In the genomic region with DNA sequence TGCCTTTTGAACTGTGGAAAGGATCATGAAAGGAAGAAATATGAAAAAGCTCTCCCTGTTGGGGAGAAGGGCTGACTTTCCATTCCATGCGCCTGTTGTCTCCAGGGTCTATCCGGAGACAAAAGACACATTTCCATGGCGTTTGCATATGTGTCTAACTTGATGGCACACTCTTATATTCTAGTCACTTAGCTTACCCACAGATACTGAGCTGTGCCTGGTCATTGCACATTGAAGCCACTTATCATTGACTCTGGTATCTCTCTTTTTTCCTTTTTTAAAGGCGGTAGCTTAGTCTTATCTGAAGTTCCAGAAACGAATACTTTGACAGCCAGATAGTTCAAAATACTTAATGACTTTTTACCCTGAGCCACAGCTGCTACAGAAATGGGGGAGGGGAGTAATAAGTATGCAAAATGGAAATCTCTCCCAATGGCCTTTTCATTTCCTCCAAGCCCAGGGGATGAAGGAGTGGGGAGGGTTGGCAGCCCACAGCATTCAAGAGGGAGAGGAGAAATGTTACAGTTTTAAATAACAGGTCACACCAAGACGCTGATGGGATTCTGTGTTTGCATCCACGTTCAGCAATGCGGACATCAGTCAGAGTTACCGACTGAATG, we compare ENCODE assay signal across 26 mouse cellular contexts.
A peak's percentile ranks its signal among the peaks of the same experiment; 100 is the strongest.
DNase-seq lines count a peak whose midpoint lies in the region; ATAC-seq and TF ChIP-seq lines count a peak whose summit lies in the region.
"Had no signal": no experiment of that assay in that cellular context is flagged by ENCODE, and none has a peak within 500 bp of the region (broad histone marks: within the 10 kb centered on the region; RNA-seq: fewer than 3 reads in every experiment).

No protein-coding gene starts in this region.

- ATAC-seq in kidney, postnatal 0 days (replicated peaks; ENCODE audit: low FRiP score, low read depth): no peak
- peak; percentile 54; the same call in 1 of the 2 replicates for ATAC-seq in midbrain, embryonic 12.5 days (ENCODE audit: low FRiP score, low read depth)
- no peak; the same call in 1 of the 2 replicates for ATAC-seq in midbrain, embryonic 15.5 days (replicated peaks)
- peak; percentile 19; the same call in 1 of the 2 replicates for ATAC-seq in hindbrain, embryonic 13.5 days (ENCODE audit: low FRiP score)
- ATAC-seq in megakaryocyte progenitor cell, adult 5-6 weeks (replicated peaks; ENCODE audit: poor library complexity): 0 out of 2 replicates have a peak, but pooled peaks have one; percentile 26
- ATAC-seq: CD4-positive, CD25-positive, alpha-beta regulatory T cell, adult 4 months; forebrain, embryonic 16.5 days; intestine, postnatal 0 days had no signal

- no peak overlapping the region for H3K9ac ChIP-seq in kidney, postnatal 0 days (ENCODE audit: low read depth, low read length)
- H3K9ac ChIP-seq in midbrain, embryonic 12.5 days (replicated peaks): no peak overlapping the region
- H3K9ac ChIP-seq in midbrain, embryonic 15.5 days: no peak overlapping the region
- no peak overlapping the region for H3K9ac ChIP-seq in hindbrain, embryonic 13.5 days
- H3K9ac ChIP-seq: heart, embryonic 12.5 days; neural tube, embryonic 13.5 days had no signal

- H3K4me3 ChIP-seq in kidney, postnatal 0 days (replicated peaks; ENCODE audit: low read depth, low read length): no peak overlapping the region
- no peak overlapping the region for H3K4me3 ChIP-seq in midbrain, embryonic 12.5 days
- H3K4me3 ChIP-seq in midbrain, embryonic 15.5 days: no peak overlapping the region
- H3K4me3 ChIP-seq in hindbrain, embryonic 13.5 days: no peak overlapping the region
- H3K4me3 ChIP-seq: heart, embryonic 12.5 days; megakaryocyte, embryonic 14.5 days; myocyte; neural tube, embryonic 13.5 days had no signal

- no peak overlapping the region for H3K27ac ChIP-seq in kidney, postnatal 0 days
- peak overlapping the region; percentile 49 for H3K27ac ChIP-seq in midbrain, embryonic 12.5 days (replicated peaks)
- no peak overlapping the region; the same call in 1 of the 2 replicates for H3K27ac ChIP-seq in midbrain, embryonic 15.5 days
- H3K27ac ChIP-seq in hindbrain, embryonic 13.5 days: peak overlapping the region; percentile 31; the same call in 1 of the 2 replicates
- H3K27ac ChIP-seq: neural tube, embryonic 13.5 days had no signal

- H3K36me3 ChIP-seq in kidney, postnatal 0 days (ENCODE audit: insufficient read depth, low read length): no peaks in the 10 kb centered on the region
- H3K36me3 ChIP-seq in midbrain, embryonic 12.5 days: no peaks in the 10 kb centered on the region
- H3K36me3 ChIP-seq in midbrain, embryonic 15.5 days (replicated peaks): no peaks in the 10 kb centered on the region
- H3K36me3 ChIP-seq in hindbrain, embryonic 13.5 days: no peaks in the 10 kb centered on the region
- H3K36me3 ChIP-seq: heart, embryonic 12.5 days; neural tube, embryonic 13.5 days had no signal

- peak; percentile 44 for DNase-seq in kidney, postnatal 0 days (ENCODE audit: low spot score)
- DNase-seq in kidney, adult 8-10 months: no peak
- no peak for DNase-seq in urinary bladder, postnatal 25 days (ENCODE audit: low spot score)
- no peak for DNase-seq in layer of hippocampus, adult 11-12 months (ENCODE audit: low spot score)
- DNase-seq: adrenal gland, postnatal 36 days; cerebellum, adult 11 months; cerebellum, adult 9-11 months; gastrocnemius, postnatal 14 days; heart, adult 11 months; heart, postnatal 10 days; lung, adult 18-20 months; retina, postnatal 1 day; right cerebral cortex, postnatal 25 days; spleen, adult 18-20 months; thymus, postnatal 14 days had no signal

- H3K4me1 ChIP-seq in kidney, postnatal 0 days (replicated peaks; ENCODE audit: insufficient read depth, low read length): no peaks in the 10 kb centered on the region
- H3K4me1 ChIP-seq in midbrain, embryonic 12.5 days: peaks cover 21% of the 10 kb centered on the region; the same call in 1 of the 2 replicates
- peaks cover 31% of the 10 kb centered on the region for H3K4me1 ChIP-seq in midbrain, embryonic 15.5 days
- peaks cover 39% of the 10 kb centered on the region for H3K4me1 ChIP-seq in hindbrain, embryonic 13.5 days (replicated peaks)
- H3K4me1 ChIP-seq: megakaryocyte, embryonic 14.5 days had no signal

- WGBS in kidney, postnatal 0 days: 59% methylated on average over 9 of the region's 9 CpGs
- 52% methylated on average over 9 of the region's 9 CpGs for WGBS in midbrain, embryonic 12.5 days
- 35% methylated on average over 9 of the region's 9 CpGs for WGBS in midbrain, embryonic 15.5 days
- WGBS in hindbrain, embryonic 13.5 days: 32% methylated on average over 9 of the region's 9 CpGs

- no peaks in the 10 kb centered on the region for H3K27me3 ChIP-seq in kidney, postnatal 0 days (ENCODE audit: insufficient read depth, low read length)
- H3K27me3 ChIP-seq in midbrain, embryonic 12.5 days: no peaks in the 10 kb centered on the region
- no peaks in the 10 kb centered on the region for H3K27me3 ChIP-seq in midbrain, embryonic 15.5 days (replicated peaks)
- 0 out of 2 replicates have a peak, but pooled peaks cover 2% of the 10 kb centered on the region for H3K27me3 ChIP-seq in hindbrain, embryonic 13.5 days
- H3K27me3 ChIP-seq: heart, embryonic 12.5 days; neural tube, embryonic 13.5 days had no signal

- no peaks in the 10 kb centered on the region for H3K9me3 ChIP-seq in kidney, postnatal 0 days (replicated peaks; ENCODE audit: low read length)
- no peaks in the 10 kb centered on the region for H3K9me3 ChIP-seq in midbrain, embryonic 12.5 days
- H3K9me3 ChIP-seq in midbrain, embryonic 15.5 days: no peaks in the 10 kb centered on the region
- H3K9me3 ChIP-seq in hindbrain, embryonic 13.5 days: no peaks in the 10 kb centered on the region
- H3K9me3 ChIP-seq: neural tube, embryonic 13.5 days had no signal

- no peak for TF ChIP-seq CTCF in kidney, postnatal 0 days (IDR thresholded peaks at IDR 0.05; ENCODE audit: low read depth)

- no peak overlapping the region for H3K4me2 ChIP-seq in kidney, postnatal 0 days (ENCODE audit: low read length)
- H3K4me2 ChIP-seq in midbrain, embryonic 12.5 days (replicated peaks): no peak overlapping the region
- H3K4me2 ChIP-seq in midbrain, embryonic 15.5 days: no peak overlapping the region
- H3K4me2 ChIP-seq in hindbrain, embryonic 13.5 days: no peak overlapping the region
- H3K4me2 ChIP-seq: heart, embryonic 12.5 days; neural tube, embryonic 13.5 days had no signal

Comparison
In these comparisons a context has a peak if more than half of its experiments do, and no peak if none do; other contexts are left out.
1. ATAC-seq: peak in midbrain, embryonic 12.5 days (single experiment), hindbrain, embryonic 13.5 days (single experiment) and megakaryocyte progenitor cell, adult 5-6 weeks (single experiment); none in kidney, postnatal 0 days (single experiment) and midbrain, embryonic 15.5 days (single experiment).
2. H3K27ac ChIP-seq: peak in midbrain, embryonic 12.5 days (single experiment) and hindbrain, embryonic 13.5 days (single experiment); none in kidney, postnatal 0 days (single experiment) and midbrain, embryonic 15.5 days (single experiment).